Mouse (Mus musculus) hindbrain, embryonic 14.5 days (tissue): Measurements from ENCODE around the gene Slc39a8. TPM values are rescaled to one million over a fixed set of nuclear protein-coding genes. Genes with fewer than 3 reads are reported as not detected.

ENCODE experiments used
- ATAC-seq: fragments of 200-750 bp; cut with Nextera tagmentation; 2 replicates; pipeline ENCODE4 v1.8.0; 2017; ENCODE audit warnings: moderate number of reproducible peaks, mild to moderate bottlenecking, moderate TSS enrichment, moderate library complexity; ENCODE audit not compliant: low FRiP score
- DNase-seq: peaks from one replicate; pipeline ENCODE4 v3.0.0-alpha.2; 2015; ENCODE audit warnings: low spot score
- H3K27ac ChIP-seq: fragments of 300-500 bp; sonication (generic); 2 replicates; pipeline ENCODE4 v1.5.1; 2014; ENCODE audit warnings: mild to moderate bottlenecking, moderate library complexity
- H3K27me3 ChIP-seq: fragments of 300-500 bp; sonication (generic); 2 replicates; pipeline ENCODE4 v1.6.1; 2014; ENCODE audit warnings: mild to moderate bottlenecking, low read length, mixed read lengths; ENCODE audit not compliant: control insufficient read depth, insufficient read depth
- H3K36me3 ChIP-seq: fragments of 300-500 bp; sonication (generic); replicated peaks from 2 replicates; pipeline ENCODE4 v1.6.1; 2014; ENCODE audit not compliant: control insufficient read depth, insufficient read depth
- H3K4me1 ChIP-seq: fragments of 300-500 bp; sonication (generic); replicated peaks from 2 replicates; pipeline ENCODE4 v1.6.1; 2014; ENCODE audit warnings: antibody characterized with exemption, low read length, mixed read lengths; ENCODE audit not compliant: control insufficient read depth, insufficient read depth
- H3K4me2 ChIP-seq: fragments of 300-500 bp; sonication (generic); replicated peaks from 2 replicates; pipeline ENCODE4 v1.6.1; 2014; ENCODE audit warnings: mild to moderate bottlenecking, moderate library complexity
- H3K4me3 ChIP-seq: fragments of 300-500 bp; sonication (generic); replicated peaks from 2 replicates; pipeline ENCODE4 v1.5.1; 2014; ENCODE audit warnings: mild to moderate bottlenecking, low read length
- H3K9ac ChIP-seq: fragments of 300-500 bp; sonication (generic); 2 replicates; pipeline ENCODE4 v1.6.1; 2014
- H3K9me3 ChIP-seq: fragments of 300-500 bp; sonication (generic); 2 replicates; pipeline ENCODE4 v1.6.1; 2016; ENCODE audit warnings: low read length; ENCODE audit not compliant: control insufficient read depth
- WGBS: fragments of 180-500 bp; shearing (Covaris S2); extraction: QIAGEN DNeasy Blood & Tissue Kit; methylation state at CpG from one replicate; pipeline ENCODE4 v1.1.7; 2014; 5-methylcytosine and 5-hydroxymethylcytosine counted together
- polyA plus RNA-seq: library from polyadenylated mRNA; unstranded; fragments of >200 nt; fragmentation: Nextera tagmentation; extraction: Ambion mirVana; gene quantifications from 2 replicates; pipeline ENCODE4 v1.2.1, GENCODE M21; 2014

Gene Slc39a8
- polyA plus RNA-seq, 1 experiment from 2014 or later = 14.9 TPM

GRCm38 (mm10) chr3:135843181-135843580, 18.1 kb downstream of the Slc39a8 start:
- ATAC-seq = no peak
- no peak for DNase-seq
- WGBS = 82% methylated on average over 5 of the region's 5 CpGs
- Histone ChIP-seq H3K27me3 (no peaks in the 10 kb centered on the region), H3K9ac (no peak overlapping the region), H3K4me1 (no peaks in the 10 kb centered on the region), H3K4me2 (no peak overlapping the region), H3K9me3 (no peaks in the 10 kb centered on the region), H3K27ac (no peak overlapping the region), H3K36me3 (no peaks in the 10 kb centered on the region), H3K4me3 (no peak overlapping the region)

- H3K9me3 ChIP-seq = no peaks in the 10 kb centered on the region
- ATAC-seq = no peak
- H3K4me3 ChIP-seq = no peak overlapping the region
- no peaks in the 10 kb centered on the region for H3K4me1 ChIP-seq
- H3K27me3 ChIP-seq = no peaks in the 10 kb centered on the region
- H3K27ac ChIP-seq = no peak overlapping the region
- no peak overlapping the region for H3K4me2 ChIP-seq
- no peaks in the 10 kb centered on the region for H3K36me3 ChIP-seq
- DNase-seq = no peak
- no peak overlapping the region for H3K9ac ChIP-seq
- WGBS = 77% methylated on average over 8 of the region's 8 CpGs
Observed at GRCm38 (mm10) chr3:135843707-135844106, 18.6 kb downstream of the Slc39a8 start.

- no peaks in the 10 kb centered on the region for H3K4me1 ChIP-seq
- H3K36me3 ChIP-seq = no peaks in the 10 kb centered on the region
- H3K4me2 ChIP-seq = no peak overlapping the region
- no peak overlapping the region for H3K9ac ChIP-seq
- H3K27me3 ChIP-seq = no peaks in the 10 kb centered on the region
- no peak for DNase-seq
- H3K9me3 ChIP-seq = no peaks in the 10 kb centered on the region
- 100% methylated on average over 1 of the region's 1 CpGs for WGBS
- no peak overlapping the region for H3K27ac ChIP-seq
- no peak overlapping the region for H3K4me3 ChIP-seq
- no peak for ATAC-seq
Observed at GRCm38 (mm10) chr3:135844835-135845234, 19.8 kb downstream of the Slc39a8 start.

GRCm38 (mm10) chr3:135845860-135846259, 20.8 kb downstream of the Slc39a8 start:
- Histone ChIP-seq H3K9ac (no peak overlapping the region), H3K4me2 (no peak overlapping the region), H3K27ac (no peak overlapping the region), H3K36me3 (no peaks in the 10 kb centered on the region), H3K9me3 (no peaks in the 10 kb centered on the region), H3K4me1 (no peaks in the 10 kb centered on the region), H3K4me3 (no peak overlapping the region), H3K27me3 (no peaks in the 10 kb centered on the region)
- 64% methylated on average over 7 of the region's 7 CpGs for WGBS
- DNase-seq = no peak
- no peak for ATAC-seq

GRCm38 (mm10) chr3:135851607-135852006, 26.5 kb downstream of the Slc39a8 start:
- H3K27ac ChIP-seq = no peak overlapping the region

GRCm38 (mm10) chr3:135853604-135854297, 28.7 kb downstream of the Slc39a8 start:
- no peak overlapping the region for H3K4me2 ChIP-seq
- H3K9ac ChIP-seq = no peak overlapping the region
- DNase-seq (no peak), ATAC-seq (no peak)
- H3K9me3 ChIP-seq = no peaks in the 10 kb centered on the region
- H3K4me3 ChIP-seq = no peak overlapping the region
- no peaks in the 10 kb centered on the region for H3K36me3 ChIP-seq
- H3K4me1 ChIP-seq = peaks cover 6% of the 10 kb centered on the region; the same call in 1 of the 2 replicates
- WGBS = 88% methylated on average over 10 of the region's 10 CpGs
- no peaks in the 10 kb centered on the region for H3K27me3 ChIP-seq
- no peak overlapping the region for H3K27ac ChIP-seq

More at GRCm38 (mm10) chr3:135851607-135852006, 26.5 kb downstream of the Slc39a8 start:
- Histone ChIP-seq H3K4me3 (no peak overlapping the region), H3K9ac (no peak overlapping the region), H3K4me1 (peaks cover 1% of the 10 kb centered on the region; the same call in 1 of the 2 replicates), H3K4me2 (no peak overlapping the region), H3K9me3 (no peaks in the 10 kb centered on the region), H3K27me3 (no peaks in the 10 kb centered on the region), H3K36me3 (no peaks in the 10 kb centered on the region)
- ATAC-seq (no peak), DNase-seq (no peak)
- 91% methylated on average over 2 of the region's 2 CpGs for WGBS

- no peaks in the 10 kb centered on the region for H3K36me3 ChIP-seq
- H3K4me3 ChIP-seq = no peak overlapping the region
- no peaks in the 10 kb centered on the region for H3K9me3 ChIP-seq
- H3K27ac ChIP-seq = no peak overlapping the region
- ATAC-seq (no peak), DNase-seq (no peak)
- no peaks in the 10 kb centered on the region for H3K27me3 ChIP-seq
- H3K4me1 ChIP-seq = peaks cover 6% of the 10 kb centered on the region; the same call in 1 of the 2 replicates
- H3K4me2 ChIP-seq = no peak overlapping the region
- 83% methylated on average over 14 of the region's 14 CpGs for WGBS
- no peak overlapping the region for H3K9ac ChIP-seq
Observed at GRCm38 (mm10) chr3:135854298-135854984, 29.4 kb downstream of the Slc39a8 start.

GRCm38 (mm10) chr3:135854985-135855340, 29.9 kb downstream of the Slc39a8 start:
- DNase-seq (no peak), ATAC-seq (no peak)
- H3K27ac ChIP-seq = no peak overlapping the region
- H3K4me1 ChIP-seq = peaks cover 6% of the 10 kb centered on the region; the same call in 1 of the 2 replicates
- no peaks in the 10 kb centered on the region for H3K9me3 ChIP-seq
- no peak overlapping the region for H3K4me2 ChIP-seq
- WGBS = 86% methylated on average over 6 of the region's 6 CpGs
- no peaks in the 10 kb centered on the region for H3K36me3 ChIP-seq
- H3K4me3 ChIP-seq = no peak overlapping the region
- no peak overlapping the region for H3K9ac ChIP-seq
- no peaks in the 10 kb centered on the region for H3K27me3 ChIP-seq

- Histone ChIP-seq H3K4me3 (no peak overlapping the region), H3K27ac (no peak overlapping the region), H3K9ac (no peak overlapping the region), H3K4me2 (no peak overlapping the region), H3K9me3 (no peaks in the 10 kb centered on the region), H3K36me3 (no peaks in the 10 kb centered on the region), H3K4me1 (peaks cover 6% of the 10 kb centered on the region; the same call in 1 of the 2 replicates), H3K27me3 (no peaks in the 10 kb centered on the region)
- WGBS = 30% methylated on average over 1 of the region's 1 CpGs
- DNase-seq (no peak), ATAC-seq (no peak)
Observed at GRCm38 (mm10) chr3:135856303-135856702, 31.2 kb downstream of the Slc39a8 start.
